Mouse (Mus musculus) bone marrow macrophage, adult 2 months (primary cell): ENCODE results near the gene Hrk. TPM values are rescaled to one million over a fixed set of nuclear protein-coding genes. Genes with fewer than 3 reads are reported as not detected.

Source experiments
- H3K27ac ChIP-seq: 2 replicates; pipeline ENCODE4 v1.5.1; 2012; ENCODE audit warnings: low read depth, low read length; ENCODE audit not compliant: insufficient read depth
- H3K4me1 ChIP-seq: 2 replicates; pipeline ENCODE4 v1.6.1; 2012; ENCODE audit warnings: low read length; ENCODE audit not compliant: control insufficient read depth, insufficient read depth
- H3K4me3 ChIP-seq: 2 replicates; pipeline ENCODE4 v1.5.1; 2012; ENCODE audit warnings: mild to moderate bottlenecking, low read length, moderate library complexity; ENCODE audit not compliant: insufficient read depth
- CTCF ChIP-seq: IDR thresholded peaks from 2 replicates; pipeline ENCODE4 v1.5.1; 2012; ENCODE audit warnings: low read depth, mild to moderate bottlenecking, low read length, moderate library complexity
- POLR2A ChIP-seq: IDR thresholded peaks from 2 replicates; pipeline ENCODE4 v1.6.1; 2012; ENCODE audit warnings: mild to moderate bottlenecking, low read depth, low read length, borderline replicate concordance
- polyA plus RNA-seq: library from polyadenylated mRNA; stranded (reverse); fragments of >200 nt; gene quantifications from 2 replicates; pipeline ENCODE4 v1.2.4, GENCODE M21; 2012; ENCODE audit not compliant: missing spikeins, insufficient read depth, insufficient read length

Gene Hrk
- polyA plus RNA-seq, 1 experiment, result not detected

GRCm38 (mm10) chr5:118142471-118142870 lies 22.0 kb upstream of the Hrk start:
- H3K27ac ChIP-seq, result no peak overlapping the region
- peaks cover 3% of the 10 kb centered on the region; the same call in 1 of the 2 replicates for H3K4me1 ChIP-seq
- no peak overlapping the region for H3K4me3 ChIP-seq
- no peak for TF ChIP-seq CTCF

GRCm38 (mm10) chr5:118143211-118144026 lies 21.0 kb upstream of the Hrk start:
- H3K4me3 ChIP-seq, result no peak overlapping the region
- H3K27ac ChIP-seq, result no peak overlapping the region
- H3K4me1 ChIP-seq, result peaks cover 3% of the 10 kb centered on the region; the same call in 1 of the 2 replicates
- TF ChIP-seq CTCF, result no peak
- no peak for TF ChIP-seq POLR2A

GRCm38 (mm10) chr5:118144327-118144726 lies 20.1 kb upstream of the Hrk start:
- Histone ChIP-seq H3K27ac (no peak overlapping the region), H3K4me3 (no peak overlapping the region), H3K4me1 (peaks cover 3% of the 10 kb centered on the region; the same call in 1 of the 2 replicates)
- TF ChIP-seq POLR2A (no peak), CTCF (no peak)

GRCm38 (mm10) chr5:118144770-118145169 lies 19.7 kb upstream of the Hrk start:
- no peak overlapping the region for H3K27ac ChIP-seq
- H3K4me1 ChIP-seq, result peaks cover 3% of the 10 kb centered on the region; the same call in 1 of the 2 replicates
- no peak overlapping the region for H3K4me3 ChIP-seq
- TF ChIP-seq POLR2A (no peak), CTCF (no peak)

GRCm38 (mm10) chr5:118145458-118145857 lies 19.0 kb upstream of the Hrk start:
- TF ChIP-seq CTCF (no peak), POLR2A (no peak)
- peaks cover 3% of the 10 kb centered on the region; the same call in 1 of the 2 replicates for H3K4me1 ChIP-seq
- H3K27ac ChIP-seq, result no peak overlapping the region
- no peak overlapping the region for H3K4me3 ChIP-seq

GRCm38 (mm10) chr5:118145999-118146679 lies 18.3 kb upstream of the Hrk start:
- Histone ChIP-seq H3K4me3 (no peak overlapping the region), H3K4me1 (peaks cover 3% of the 10 kb centered on the region; the same call in 1 of the 2 replicates), H3K27ac (no peak overlapping the region)
- TF ChIP-seq POLR2A (no peak), CTCF (no peak)

GRCm38 (mm10) chr5:118147264-118147663 lies 17.2 kb upstream of the Hrk start:
- H3K27ac ChIP-seq, result no peak overlapping the region
- H3K4me1 ChIP-seq, result peaks cover 3% of the 10 kb centered on the region; the same call in 1 of the 2 replicates
- no peak overlapping the region for H3K4me3 ChIP-seq
- TF ChIP-seq POLR2A (no peak), CTCF (no peak)

GRCm38 (mm10) chr5:118149711-118150110 lies 14.7 kb upstream of the Hrk start:
- H3K4me3 ChIP-seq, result no peak overlapping the region
- H3K27ac ChIP-seq, result no peak overlapping the region
- peaks cover 3% of the 10 kb centered on the region for H3K4me1 ChIP-seq
- TF ChIP-seq POLR2A, result no peak
- TF ChIP-seq CTCF, result no peak

- Histone ChIP-seq H3K27ac (no peak within 1 kb of the TSS), H3K4me1 (peaks cover 20% of the 10 kb centered on the region), H3K4me3 (peak within 1 kb of the TSS; percentile 89)
- TF ChIP-seq CTCF, result no peak
- no peak for TF ChIP-seq POLR2A
Observed at GRCm38 (mm10) chr5:118154839-118155564, 9.4 kb upstream of the Hrk start, which contains the start of gene Fbxw8. TSS of gene Fbxw8 (minus strand) at chr5:118155464.
